Mouse (Mus musculus) megakaryocyte, embryonic 14.5 days (primary cell): ENCODE results near the gene Tmem200b.

Source experiments
- FLI1 ChIP-seq: IDR thresholded peaks from 2 replicates; pipeline ENCODE4 v1.6.1; 2012; ENCODE audit warnings: low read length, inconsistent platforms, mixed read lengths
- GATA1 ChIP-seq: IDR thresholded peaks from 3 replicates; pipeline ENCODE4 v1.6.1; 2012; ENCODE audit warnings: mixed read lengths, low read length, inconsistent platforms, borderline replicate concordance

DNA sequence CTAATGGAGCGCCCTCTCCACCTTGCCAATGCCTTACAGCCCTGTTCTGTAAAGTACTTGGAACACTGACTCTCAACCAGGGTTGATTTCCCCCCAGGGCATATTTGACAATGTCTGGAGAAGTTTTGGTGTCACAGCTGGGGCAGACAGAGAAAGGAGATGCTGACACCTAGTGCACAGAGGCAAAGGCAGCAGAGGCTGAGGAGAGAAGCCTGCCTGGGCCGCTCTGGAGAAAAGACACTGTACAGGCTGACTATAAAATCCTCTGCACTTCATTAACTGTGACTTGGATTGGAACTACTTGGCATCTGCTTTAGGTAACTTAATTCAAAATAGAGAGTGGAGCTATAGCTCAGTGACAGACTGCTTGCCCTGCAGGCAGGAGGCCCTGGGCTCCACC, 47.3 kb downstream of the Tmem200b start:
- TF ChIP-seq GATA1 (no peak), FLI1 (no peak)
